Mouse (Mus musculus) kidney, postnatal 0 days (tissue): Measurements from ENCODE around the gene Fbxw10. TPM values are rescaled to one million over a fixed set of nuclear protein-coding genes. Genes with fewer than 3 reads are reported as not detected.
A peak's percentile ranks its signal among the peaks of the same experiment; 100 is the strongest.

ENCODE experiments used
- ATAC-seq: fragments of 200-750 bp; cut with Nextera tagmentation; replicated peaks from 2 replicates; pipeline ENCODE4 v1.8.0; 2017; ENCODE audit warnings: low read depth, moderate number of reproducible peaks, moderate TSS enrichment, moderate library complexity; ENCODE audit not compliant: low FRiP score
- DNase-seq: peaks from one replicate; pipeline ENCODE4 v3.0.0-alpha.2; 2016; ENCODE audit warnings: low spot score
- H3K27ac ChIP-seq: fragments of 300-500 bp; sonication (generic); 2 replicates; pipeline ENCODE4 v1.5.1; 2014; ENCODE audit warnings: mild to moderate bottlenecking
- H3K27me3 ChIP-seq: fragments of 300-500 bp; sonication (generic); 2 replicates; pipeline ENCODE4 v1.6.1; 2014; ENCODE audit warnings: low read length, mixed read lengths; ENCODE audit not compliant: insufficient read depth
- H3K36me3 ChIP-seq: fragments of 300-500 bp; sonication (generic); 2 replicates; pipeline ENCODE4 v1.6.1; 2014; ENCODE audit warnings: low read length, mixed read lengths; ENCODE audit not compliant: insufficient read depth
- H3K4me1 ChIP-seq: fragments of 300-500 bp; sonication (generic); replicated peaks from 2 replicates; pipeline ENCODE4 v1.6.1; 2014; ENCODE audit warnings: antibody characterized with exemption, low read length, mixed read lengths; ENCODE audit not compliant: insufficient read depth
- H3K4me2 ChIP-seq: fragments of 300-500 bp; sonication (generic); 2 replicates; pipeline ENCODE4 v1.6.1; 2014; ENCODE audit warnings: mild to moderate bottlenecking, low read length, moderate library complexity, mixed read lengths
- H3K4me3 ChIP-seq: fragments of 300-500 bp; sonication (generic); replicated peaks from 2 replicates; pipeline ENCODE4 v1.5.1; 2014; ENCODE audit warnings: low read depth, low read length
- H3K9ac ChIP-seq: fragments of 300-500 bp; sonication (generic); 2 replicates; pipeline ENCODE4 v1.6.1; 2014; ENCODE audit warnings: low read depth, low read length
- H3K9me3 ChIP-seq: fragments of 300-500 bp; sonication (generic); replicated peaks from 2 replicates; pipeline ENCODE4 v1.6.1; 2016; ENCODE audit warnings: low read length, inconsistent platforms, mixed read lengths
- CTCF ChIP-seq: IDR thresholded peaks from 2 replicates; pipeline ENCODE4 v1.5.1; 2016; ENCODE audit warnings: antibody characterized with exemption, low read depth, mild to moderate bottlenecking, moderate library complexity
- WGBS: fragments of 180-500 bp; shearing (Covaris S2); extraction: QIAGEN DNeasy Blood & Tissue Kit; methylation state at CpG from one replicate; pipeline ENCODE4 v1.1.7; 2014; 5-methylcytosine and 5-hydroxymethylcytosine counted together
- polyA plus RNA-seq: library from polyadenylated mRNA; unstranded; fragments of >200 nt; fragmentation: Nextera tagmentation; extraction: Ambion mirVana; gene quantifications from 2 replicates; pipeline ENCODE4 v1.2.1, GENCODE M21; 2015

The Fbxw10 gene
- polyA plus RNA-seq, 1 experiment from 2014 or later = 0.53 TPM

GRCm38 (mm10) chr11:62911362-62911761, 64.5 kb downstream of the Fbxw10 start:
- no peak overlapping the region for H3K4me2 ChIP-seq
- no peak overlapping the region for H3K27ac ChIP-seq
- no peak for TF ChIP-seq CTCF
- no peaks in the 10 kb centered on the region for H3K27me3 ChIP-seq
- no peak for ATAC-seq
- H3K4me1 ChIP-seq = no peaks in the 10 kb centered on the region
- WGBS = 41% methylated on average over 8 of the region's 8 CpGs
- DNase-seq = peak; percentile 37
- H3K9me3 ChIP-seq = no peaks in the 10 kb centered on the region
- H3K4me3 ChIP-seq = no peak overlapping the region
- H3K36me3 ChIP-seq = no peaks in the 10 kb centered on the region
- no peak overlapping the region for H3K9ac ChIP-seq

DNA sequence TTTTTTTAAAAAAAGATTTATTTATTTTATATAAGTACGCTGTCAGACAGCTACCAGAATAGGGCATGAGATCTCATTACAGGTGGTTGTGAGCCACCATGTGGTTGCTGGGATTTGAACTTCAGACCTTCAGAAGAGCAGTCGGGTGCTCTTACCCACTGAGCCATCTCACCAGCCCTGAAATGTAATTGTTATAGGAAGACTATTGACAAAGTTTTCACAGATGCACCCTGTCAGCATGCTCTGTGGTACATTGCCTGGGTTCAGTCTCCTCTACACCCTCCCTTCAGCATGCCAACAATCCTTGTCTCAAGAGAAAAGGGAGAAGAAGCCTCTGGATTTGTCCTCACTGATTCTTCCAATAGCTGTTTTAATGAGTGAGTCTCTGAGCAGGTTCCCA, 66.3 kb downstream of the Fbxw10 start:
- Histone ChIP-seq H3K27me3 (no peaks in the 10 kb centered on the region), H3K9me3 (no peaks in the 10 kb centered on the region), H3K4me1 (no peaks in the 10 kb centered on the region), H3K36me3 (no peaks in the 10 kb centered on the region), H3K4me2 (no peak overlapping the region), H3K27ac (no peak overlapping the region), H3K4me3 (no peak overlapping the region), H3K9ac (no peak overlapping the region)
- 92% methylated on average over 2 of the region's 2 CpGs for WGBS
- ATAC-seq = no peak
- DNase-seq = no peak
- no peak for TF ChIP-seq CTCF

GRCm38 (mm10) chr11:62914532-62914931, 67.7 kb downstream of the Fbxw10 start:
- Histone ChIP-seq H3K9me3 (no peaks in the 10 kb centered on the region), H3K9ac (no peak overlapping the region), H3K4me3 (no peak overlapping the region), H3K4me2 (no peak overlapping the region), H3K4me1 (no peaks in the 10 kb centered on the region), H3K27me3 (no peaks in the 10 kb centered on the region), H3K27ac (no peak overlapping the region), H3K36me3 (no peaks in the 10 kb centered on the region)
- 56% methylated on average over 6 of the region's 6 CpGs for WGBS
- DNase-seq (peak; percentile 49), ATAC-seq (no peak)
- peak; percentile 63 for TF ChIP-seq CTCF

- H3K27ac ChIP-seq = no peak overlapping the region
- no peaks in the 10 kb centered on the region for H3K9me3 ChIP-seq
- H3K4me2 ChIP-seq = no peak overlapping the region
- H3K27me3 ChIP-seq = no peaks in the 10 kb centered on the region
- H3K4me1 ChIP-seq = no peaks in the 10 kb centered on the region
- no peak overlapping the region for H3K4me3 ChIP-seq
- H3K36me3 ChIP-seq = no peaks in the 10 kb centered on the region
- DNase-seq (no peak), ATAC-seq (no peak)
- WGBS = 81% methylated on average over 2 of the region's 2 CpGs
- TF ChIP-seq CTCF = no peak
- H3K9ac ChIP-seq = no peak overlapping the region
These were observed 68.6 kb downstream of the Fbxw10 start for GRCm38 (mm10) chr11:62915486-62915885.

- no peaks in the 10 kb centered on the region for H3K4me1 ChIP-seq
- H3K4me2 ChIP-seq = no peak overlapping the region
- DNase-seq = no peak
- no peaks in the 10 kb centered on the region for H3K36me3 ChIP-seq
- H3K27me3 ChIP-seq = no peaks in the 10 kb centered on the region
- 32% methylated on average over 2 of the region's 2 CpGs for WGBS
- H3K9me3 ChIP-seq = no peaks in the 10 kb centered on the region
- H3K4me3 ChIP-seq = no peak overlapping the region
- no peak overlapping the region for H3K27ac ChIP-seq
- H3K9ac ChIP-seq = no peak overlapping the region
- TF ChIP-seq CTCF = no peak
- ATAC-seq = no peak
These were observed 69.9 kb downstream of the Fbxw10 start for GRCm38 (mm10) chr11:62916765-62917164.

GRCm38 (mm10) chr11:62919946-62920742, 73.3 kb downstream of the Fbxw10 start:
- DNase-seq = peak; percentile 35
- 48% methylated on average over 6 of the region's 6 CpGs for WGBS
- TF ChIP-seq CTCF = no peak
- H3K4me2 ChIP-seq = 0 out of 2 replicates have a peak overlapping the region, but pooled peaks have one; percentile 42
- no peak overlapping the region for H3K4me3 ChIP-seq
- no peak overlapping the region for H3K9ac ChIP-seq
- H3K27me3 ChIP-seq = no peaks in the 10 kb centered on the region
- no peaks in the 10 kb centered on the region for H3K4me1 ChIP-seq
- H3K9me3 ChIP-seq = no peaks in the 10 kb centered on the region
- ATAC-seq = no peak
- no peaks in the 10 kb centered on the region for H3K36me3 ChIP-seq
- H3K27ac ChIP-seq = peak overlapping the region; percentile 51; the same call in 1 of the 2 replicates
